Mouse (Mus musculus) testis, adult 2 months (tissue): Measurements from ENCODE around the gene Mob3a. TPM values are rescaled to one million over a fixed set of nuclear protein-coding genes. Genes with fewer than 3 reads are reported as not detected.
A peak's percentile ranks its signal among the peaks of the same experiment; 100 is the strongest.

ENCODE experiments used
- H3K27ac ChIP-seq: fragments of 200-500 bp; 2 replicates; pipeline ENCODE4 v1.5.1; 2012; ENCODE audit warnings: low read depth, low read length; ENCODE audit not compliant: control insufficient read depth, insufficient read depth
- H3K27me3 ChIP-seq: fragments of 200-500 bp; 2 replicates; pipeline ENCODE4 v1.6.1; 2012; ENCODE audit warnings: mild to moderate bottlenecking, low read length, moderate library complexity; ENCODE audit not compliant: control insufficient read depth, insufficient read depth
- H3K36me3 ChIP-seq: fragments of 200-500 bp; 2 replicates; pipeline ENCODE4 v1.6.1; 2012; ENCODE audit warnings: mild to moderate bottlenecking, low read length; ENCODE audit not compliant: control insufficient read depth, insufficient read depth
- H3K4me1 ChIP-seq: fragments of 200-500 bp; 2 replicates; pipeline ENCODE4 v1.6.1; 2012; ENCODE audit warnings: low read length; ENCODE audit not compliant: control insufficient read depth, insufficient read depth
- H3K4me3 ChIP-seq: fragments of 200-500 bp; 2 replicates; pipeline ENCODE4 v1.5.1; 2012; ENCODE audit warnings: low read depth, mild to moderate bottlenecking, low read length, moderate library complexity, mixed read lengths; ENCODE audit not compliant: control insufficient read depth
- CTCF ChIP-seq: fragments of 200-500 bp; IDR thresholded peaks from 2 replicates; pipeline ENCODE4 v1.5.1; 2012; ENCODE audit warnings: low read depth, mild to moderate bottlenecking, inconsistent platforms, low read length, moderate library complexity; ENCODE audit not compliant: control insufficient read depth, insufficient read depth, insufficient replicate concordance
- POLR2A ChIP-seq: fragments of 200-500 bp; IDR thresholded peaks from 2 replicates; pipeline ENCODE4 v1.6.1; 2012; ENCODE audit warnings: low read depth, mild to moderate bottlenecking, inconsistent platforms, low read length, moderate library complexity; ENCODE audit not compliant: control insufficient read depth
- polyA plus RNA-seq: library from polyadenylated mRNA; depleted of rRNA; stranded (reverse); fragments of >200 nt; gene quantifications from 2 replicates; pipeline ENCODE4 v1.2.3, GENCODE M21; 2012; rRNA removed

Mob3a gene
- 11.1 and 12.5 TPM in 2 replicates for polyA plus RNA-seq

DNA sequence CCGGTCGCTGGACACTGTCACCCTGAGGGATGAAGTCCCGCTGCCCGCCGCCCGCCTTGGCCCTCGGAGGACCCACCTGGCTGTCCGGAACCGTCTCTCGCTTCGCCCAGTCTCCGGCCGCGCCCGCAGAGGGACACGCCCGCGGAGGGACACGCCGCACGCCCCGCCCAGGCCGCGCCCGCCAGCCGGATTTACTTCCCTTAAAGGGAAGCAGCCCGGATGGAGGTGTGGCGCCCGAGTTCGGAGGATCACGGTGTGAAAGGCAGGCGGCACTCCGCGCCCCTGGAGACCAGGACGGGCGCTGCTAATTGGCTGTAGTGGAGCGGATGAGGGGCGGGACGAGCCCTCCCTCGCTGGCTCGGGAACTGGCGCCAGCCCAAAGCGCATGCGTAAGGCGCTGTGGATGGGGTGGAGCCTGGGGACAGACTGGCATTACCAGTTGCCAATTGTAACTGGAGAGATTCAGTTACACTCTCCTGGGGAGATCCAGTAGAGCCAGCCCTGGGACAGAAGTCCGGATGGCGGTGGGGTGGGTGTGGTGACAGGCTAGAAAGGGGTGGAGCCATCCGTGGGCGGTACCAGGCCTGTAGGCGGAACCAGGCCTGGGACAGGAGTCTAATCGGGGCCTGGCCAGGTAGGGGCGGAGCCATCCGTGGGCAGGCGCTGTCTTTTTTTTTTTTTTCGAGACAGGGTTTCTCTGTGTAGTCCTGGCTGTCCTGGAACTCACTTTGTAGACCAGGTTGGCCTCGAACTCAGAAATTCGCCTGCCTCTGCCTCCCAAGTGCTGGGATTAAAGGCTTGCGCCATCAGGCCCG lies at the start of gene Mob3a, which contains the start of gene Izumo4:
TSS of gene Mob3a (minus strand) at position 257 of the 815 bp plus-strand sequence.
TSS of gene Izumo4 (plus strand) at position 464 of the 815 bp plus-strand sequence.
- TF ChIP-seq CTCF = no peak
- no peak for TF ChIP-seq POLR2A
- Histone ChIP-seq H3K4me3 (peak within 1 kb of the TSS; percentile 95), H3K4me1 (peaks cover 12% of the 10 kb centered on the region), H3K27ac (peak within 1 kb of the TSS; percentile 96), H3K27me3 (no peaks in the 10 kb centered on the region), H3K36me3 (no peaks in the 10 kb centered on the region; the same call in 1 of the 2 replicates)

GRCm38 (mm10) chr10:80751188-80751832 lies 49.5 kb upstream of the Mob3a start:
- Histone ChIP-seq H3K27me3 (no peaks in the 10 kb centered on the region), H3K4me3 (no peak overlapping the region), H3K27ac (no peak overlapping the region), H3K4me1 (peaks cover 19% of the 10 kb centered on the region), H3K36me3 (no peaks in the 10 kb centered on the region)
- TF ChIP-seq CTCF (no peak), POLR2A (no peak)

DNA sequence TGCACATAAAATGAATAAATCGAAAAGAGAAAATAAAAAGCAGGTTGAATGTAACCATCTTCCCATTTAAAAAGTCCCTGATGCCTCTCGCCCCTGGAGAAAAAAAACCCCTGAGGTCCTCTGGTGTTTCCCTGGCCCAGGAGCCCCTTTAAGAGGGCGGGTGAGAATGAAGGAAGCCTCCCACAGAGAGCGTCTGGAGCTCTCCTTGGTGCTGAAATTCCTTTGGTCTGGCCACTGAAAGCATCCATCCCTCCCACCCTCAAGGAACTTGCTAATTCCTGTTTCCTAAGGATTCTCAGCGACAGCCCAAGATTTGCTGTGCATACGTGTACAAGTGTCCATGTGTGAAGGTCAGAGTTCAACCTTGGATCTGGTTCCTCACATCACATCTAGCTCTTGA lies 46.8 kb upstream of the Mob3a start:
- Histone ChIP-seq H3K27me3 (no peaks in the 10 kb centered on the region), H3K4me3 (no peak overlapping the region), H3K36me3 (no peaks in the 10 kb centered on the region), H3K27ac (no peak overlapping the region), H3K4me1 (peaks cover 11% of the 10 kb centered on the region)
- TF ChIP-seq POLR2A (no peak), CTCF (no peak)

GRCm38 (mm10) chr10:80747410-80747809 lies 45.6 kb upstream of the Mob3a start:
- TF ChIP-seq POLR2A (no peak), CTCF (peak; percentile 90; the same call in 1 of the 2 replicates)
- no peaks in the 10 kb centered on the region for H3K27me3 ChIP-seq
- H3K27ac ChIP-seq = no peak overlapping the region
- H3K4me1 ChIP-seq = peaks cover 9% of the 10 kb centered on the region
- no peak overlapping the region for H3K4me3 ChIP-seq
- H3K36me3 ChIP-seq = no peaks in the 10 kb centered on the region

DNA sequence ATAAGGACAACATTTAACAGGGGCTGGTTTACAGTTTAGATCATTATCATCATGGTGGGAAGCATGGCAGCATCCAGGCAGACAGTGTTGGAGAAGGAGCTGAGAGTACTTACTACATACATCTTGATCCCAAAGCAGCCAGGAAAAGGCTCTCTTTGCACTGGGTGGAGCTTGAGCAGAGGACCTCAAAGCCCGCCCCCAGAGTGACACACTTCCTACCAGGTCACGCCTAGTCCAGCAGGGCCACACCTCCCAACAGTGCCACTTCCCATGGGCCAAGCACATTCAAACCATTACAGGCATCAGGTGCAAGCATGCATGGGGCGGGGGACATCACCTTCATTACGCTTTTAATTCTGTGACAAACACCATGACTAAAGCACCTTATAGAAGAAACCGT lies 42.5 kb upstream of the Mob3a start:
- Histone ChIP-seq H3K27me3 (no peaks in the 10 kb centered on the region), H3K27ac (no peak overlapping the region), H3K4me1 (peaks cover 2% of the 10 kb centered on the region; the same call in 1 of the 2 replicates), H3K36me3 (no peaks in the 10 kb centered on the region), H3K4me3 (no peak overlapping the region)
- TF ChIP-seq POLR2A = no peak

- peak within 1 kb of the TSS; percentile 96 for H3K4me3 ChIP-seq
- peak within 1 kb of the TSS; percentile 72 for H3K27ac ChIP-seq
- H3K4me1 ChIP-seq = peaks cover 2% of the 10 kb centered on the region; the same call in 1 of the 2 replicates
- no peaks in the 10 kb centered on the region for H3K36me3 ChIP-seq
- no peaks in the 10 kb centered on the region for H3K27me3 ChIP-seq
- TF ChIP-seq CTCF (no peak), POLR2A (peak; percentile 85)
Measured at GRCm38 (mm10) chr10:80742180-80742978, 40.6 kb upstream of the Mob3a start, which contains the start of gene Ap3d1. Ap3d1 (minus strand) TSS chr10:80742264.
